Mouse (Mus musculus) small intestine, adult 2 months (tissue): Measurements from ENCODE around the gene Prkch.

Experiments used
- CTCF ChIP-seq: fragments of 200-500 bp; IDR thresholded peaks from 2 replicates; pipeline ENCODE4 v1.5.1; 2012; ENCODE audit warnings: low read depth, mild to moderate bottlenecking, control low read depth, inconsistent platforms, low read length, moderate library complexity, mixed read lengths; ENCODE audit not compliant: insufficient replicate concordance, insufficient read length; ENCODE audit errors: extremely low read depth
- POLR2A ChIP-seq: fragments of 200-500 bp; IDR thresholded peaks from 2 replicates; pipeline ENCODE4 v1.6.1; 2012; ENCODE audit warnings: low read depth, mild to moderate bottlenecking, control low read depth, inconsistent platforms, low read length, moderate library complexity

DNA sequence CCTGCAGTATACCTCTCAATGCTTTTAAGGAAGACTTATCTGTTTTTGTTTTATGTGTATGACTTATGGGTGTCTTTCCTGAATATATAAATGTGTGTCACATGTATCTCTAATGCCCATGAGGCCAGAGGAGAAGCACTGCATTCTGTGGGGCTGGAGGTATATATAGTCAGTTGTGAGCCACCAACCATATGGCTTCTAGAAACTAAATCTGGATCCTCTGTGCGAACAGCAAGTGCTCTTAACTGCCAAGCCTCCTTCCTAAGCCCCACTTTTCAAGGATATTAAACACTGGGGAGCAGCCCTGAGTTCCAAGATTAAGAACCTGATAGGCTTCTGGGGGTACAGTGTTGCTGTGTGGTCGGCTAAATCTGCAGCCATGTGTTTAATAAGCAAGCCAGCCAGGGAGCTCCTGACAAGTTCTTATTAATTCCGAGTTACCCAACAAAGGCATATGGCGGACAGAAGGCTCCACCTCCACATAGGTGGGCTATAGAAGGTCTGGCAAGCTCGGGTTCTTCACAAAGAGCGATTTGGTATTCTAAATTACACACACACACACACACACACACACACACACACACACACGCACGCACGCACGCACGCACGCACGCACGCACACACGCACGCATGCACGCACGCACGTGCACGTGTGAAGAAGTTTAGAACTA is 25.9 kb upstream of the Prkch start:
- TF ChIP-seq CTCF (no peak), POLR2A (no peak)
